In genomic region chr2:31257096-31257495, GRCm38 (mm10) we compare ENCODE assay signal across 9 mouse cellular contexts. TPM values are rescaled to one million over a fixed set of nuclear protein-coding genes. Genes with fewer than 3 reads are reported as not detected.
A peak's percentile ranks its signal among the peaks of the same experiment; 100 is the strongest.
DNase-seq lines count a peak whose midpoint lies in the region; ATAC-seq and TF ChIP-seq lines count a peak whose summit lies in the region.
"Had no signal": no experiment of that assay in that cellular context is flagged by ENCODE, and none has a peak within 500 bp of the region (broad histone marks: within the 10 kb centered on the region; RNA-seq: fewer than 3 reads in every experiment).

No protein-coding gene starts in this region.

- WGBS in forebrain, embryonic 12.5 days = 68% methylated on average over 6 of the region's 6 CpGs
- WGBS in forebrain, embryonic 11.5 days = 71% methylated on average over 6 of the region's 6 CpGs
- 38% methylated on average over 6 of the region's 6 CpGs for WGBS in stomach, postnatal 0 days
- WGBS in liver, embryonic 11.5 days = 61% methylated on average over 6 of the region's 6 CpGs

- no peaks in the 10 kb centered on the region for H3K9me3 ChIP-seq in forebrain, embryonic 12.5 days
- no peaks in the 10 kb centered on the region for H3K9me3 ChIP-seq in forebrain, embryonic 11.5 days (ENCODE audit: control insufficient read depth, low read length)
- no peaks in the 10 kb centered on the region for H3K9me3 ChIP-seq in stomach, postnatal 0 days (ENCODE audit: control insufficient read depth, low read length)
- H3K9me3 ChIP-seq in liver, embryonic 11.5 days (ENCODE audit: control insufficient read depth, low read length) = no peaks in the 10 kb centered on the region
- H3K9me3 ChIP-seq: liver, embryonic 13.5 days had no signal

- H3K4me2 ChIP-seq in forebrain, embryonic 12.5 days = no peak overlapping the region
- H3K4me2 ChIP-seq in forebrain, embryonic 11.5 days (ENCODE audit: low read depth, low read length, severe bottlenecking) = no peak overlapping the region
- no peak overlapping the region; the same call in 1 of the 2 replicates for H3K4me2 ChIP-seq in stomach, postnatal 0 days (replicated peaks; ENCODE audit: low read depth)
- H3K4me2 ChIP-seq in liver, embryonic 11.5 days = no peak overlapping the region

- peak overlapping the region; percentile 33; the same call in 1 of the 2 replicates for H3K9ac ChIP-seq in forebrain, embryonic 12.5 days
- H3K9ac ChIP-seq in forebrain, embryonic 11.5 days (ENCODE audit: low read length) = no peak overlapping the region; the same call in 1 of the 2 replicates
- H3K9ac ChIP-seq in stomach, postnatal 0 days (ENCODE audit: low read length) = no peak overlapping the region
- no peak overlapping the region for H3K9ac ChIP-seq in liver, embryonic 11.5 days (ENCODE audit: low read depth, low read length)
- H3K9ac ChIP-seq: liver, embryonic 13.5 days had no signal

- H3K27me3 ChIP-seq in forebrain, embryonic 12.5 days = no peaks in the 10 kb centered on the region
- no peaks in the 10 kb centered on the region for H3K27me3 ChIP-seq in forebrain, embryonic 11.5 days (ENCODE audit: control insufficient read depth, insufficient read depth, low read length)
- no peaks in the 10 kb centered on the region for H3K27me3 ChIP-seq in stomach, postnatal 0 days (ENCODE audit: control insufficient read depth, insufficient read depth, low read length)
- no peaks in the 10 kb centered on the region for H3K27me3 ChIP-seq in liver, embryonic 11.5 days (replicated peaks; ENCODE audit: control insufficient read depth, insufficient read depth, low read length)
- H3K27me3 ChIP-seq: liver, embryonic 13.5 days had no signal

- H3K36me3 ChIP-seq in forebrain, embryonic 12.5 days (replicated peaks) = 0 out of 2 replicates have a peak, but pooled peaks cover 3% of the 10 kb centered on the region
- H3K36me3 ChIP-seq in forebrain, embryonic 11.5 days (ENCODE audit: control insufficient read depth, insufficient read depth, low read length) = no peaks in the 10 kb centered on the region
- H3K36me3 ChIP-seq in stomach, postnatal 0 days (ENCODE audit: control insufficient read depth, insufficient read depth, low read length) = no peaks in the 10 kb centered on the region
- no peaks in the 10 kb centered on the region for H3K36me3 ChIP-seq in liver, embryonic 11.5 days (ENCODE audit: control insufficient read depth, insufficient read depth, low read length)
- H3K36me3 ChIP-seq: liver, embryonic 13.5 days had no signal

- H3K4me3 ChIP-seq in forebrain, embryonic 12.5 days (replicated peaks) = no peak overlapping the region
- H3K4me3 ChIP-seq in forebrain, embryonic 11.5 days (ENCODE audit: low read depth, low read length) = no peak overlapping the region
- H3K4me3 ChIP-seq in stomach, postnatal 0 days (ENCODE audit: low read depth, low read length) = no peak overlapping the region
- no peak overlapping the region for H3K4me3 ChIP-seq in liver, embryonic 11.5 days (ENCODE audit: low read depth, low read length)
- H3K4me3 ChIP-seq: liver, embryonic 13.5 days had no signal

- H3K27ac ChIP-seq in forebrain, embryonic 12.5 days = peak overlapping the region; percentile 31; the same call in 1 of the 2 replicates
- no peak overlapping the region for H3K27ac ChIP-seq in forebrain, embryonic 11.5 days (ENCODE audit: low read depth, low read length)
- H3K27ac ChIP-seq in stomach, postnatal 0 days (replicated peaks) = peak overlapping the region; percentile 83; the same call in 1 of the 2 replicates
- no peak overlapping the region for H3K27ac ChIP-seq in liver, embryonic 11.5 days (ENCODE audit: low read depth, low read length)
- H3K27ac ChIP-seq: liver, embryonic 13.5 days had no signal

- TF ChIP-seq EP300 in stomach, postnatal 0 days (optimal IDR thresholded peaks at IDR 0.05) = no peak

- no peak for ATAC-seq in forebrain, embryonic 12.5 days (ENCODE audit: low FRiP score)
- ATAC-seq in forebrain, embryonic 11.5 days (replicated peaks; ENCODE audit: low FRiP score) = no peak
- ATAC-seq in stomach, postnatal 0 days (ENCODE audit: low FRiP score, low TSS enrichment) = no peak
- no peak for ATAC-seq in liver, embryonic 11.5 days (replicated peaks; ENCODE audit: low FRiP score)

- DNase-seq in forebrain, embryonic 11.5 days (ENCODE audit: low spot score) = no peak
- DNase-seq in brain, adult 2 months (ENCODE audit: low read depth, low spot score) = peak; percentile 95
- peak; percentile 69 to 85 for DNase-seq in frontal cortex, adult 2 months (ENCODE audit: extremely low spot score in 1 of 2, low spot score in 1 of 2)
- peak; percentile 72 to 77 for DNase-seq in layer of hippocampus, postnatal 36 days
- no peak for DNase-seq in stomach, postnatal 0 days (ENCODE audit: low spot score)
- DNase-seq in liver, embryonic 11.5 days (ENCODE audit: low spot score) = no peak
- DNase-seq in adrenal gland, adult 18-20 months (ENCODE audit: low spot score in 2 of 2) = no peak

- no peak for TF ChIP-seq CTCF in stomach, postnatal 0 days (IDR thresholded peaks at IDR 0.05; ENCODE audit: low read depth)

- H3K4me1 ChIP-seq in forebrain, embryonic 12.5 days = peaks cover 64% of the 10 kb centered on the region
- H3K4me1 ChIP-seq in forebrain, embryonic 11.5 days (replicated peaks; ENCODE audit: control insufficient read depth, insufficient read depth, low read length) = peaks cover 26% of the 10 kb centered on the region
- peaks cover 13% of the 10 kb centered on the region; the same call in 1 of the 2 replicates for H3K4me1 ChIP-seq in stomach, postnatal 0 days (replicated peaks; ENCODE audit: control insufficient read depth, insufficient read depth)
- H3K4me1 ChIP-seq in liver, embryonic 11.5 days (replicated peaks; ENCODE audit: control insufficient read depth, insufficient read depth, low read length) = peaks cover 20% of the 10 kb centered on the region; the same call in 1 of the 2 replicates

RNA-seq across cellular contexts. Expression of gene Ncs1, which starts 11.5 kb away (rescaled TPM):
- polyA plus RNA-seq in forebrain, embryonic 12.5 days (2016; fragmentation: Nextera tagmentation; extraction: Ambion mirVana) = 65.3 and 70.0 TPM in 2 replicates
- polyA plus RNA-seq in forebrain, embryonic 11.5 days (2014; fragmentation: Nextera tagmentation; extraction: Ambion mirVana) = 65.6 and 69.2 TPM in 2 replicates
- 154 and 159 TPM in 2 replicates for polyA plus RNA-seq in frontal cortex, adult 2 months (2012; rRNA removed)
- total RNA-seq in layer of hippocampus, postnatal 36 days (2021) = 100 to 1,000 TPM; 291 to 311 TPM
- polyA plus RNA-seq in stomach, postnatal 0 days (2015; fragmentation: Nextera tagmentation; extraction: Ambion mirVana) = 9.8 and 10.1 TPM in 2 replicates
- polyA plus RNA-seq in liver, embryonic 11.5 days (2014; fragmentation: Nextera tagmentation; extraction: Ambion mirVana) = 8.5 and 11.3 TPM in 2 replicates
- total RNA-seq in adrenal gland, adult 18-20 months (2021) = 1 to 10 TPM; 4.2 to 5.8 TPM

RNA-seq across cellular contexts. Expression of gene Hmcn2, which starts 57.1 kb away (rescaled TPM):
- polyA plus RNA-seq in forebrain, embryonic 12.5 days (2016; fragmentation: Nextera tagmentation; extraction: Ambion mirVana) = 0.08 and 0.09 TPM in 2 replicates
- polyA plus RNA-seq in forebrain, embryonic 11.5 days (2014; fragmentation: Nextera tagmentation; extraction: Ambion mirVana) = 0.09 TPM in 1 of 2 replicates, not detected in the other
- polyA plus RNA-seq in frontal cortex, adult 2 months (2012; rRNA removed) = 2.0 TPM in 2 replicates
- under 1 TPM; 0.23 to 0.35 TPM for total RNA-seq in layer of hippocampus, postnatal 36 days (2021)
- polyA plus RNA-seq in stomach, postnatal 0 days (2015; fragmentation: Nextera tagmentation; extraction: Ambion mirVana) = 2.6 and 3.4 TPM in 2 replicates
- 0.10 and 0.38 TPM in 2 replicates for polyA plus RNA-seq in liver, embryonic 11.5 days (2014; fragmentation: Nextera tagmentation; extraction: Ambion mirVana)
- total RNA-seq in adrenal gland, adult 18-20 months (2021) = 1 to 10 TPM in 1 of 2 experiments, under 1 TPM in 1; 0.73 to 1.5 TPM

Comparison
In these comparisons a context has a peak if more than half of its experiments do, and no peak if none do; other contexts are left out.
1. H3K27ac ChIP-seq: peak in forebrain, embryonic 12.5 days (single experiment) and stomach, postnatal 0 days (single experiment); none in forebrain, embryonic 11.5 days (single experiment) and liver, embryonic 11.5 days (single experiment).
2. DNase-seq: peak in brain, adult 2 months (single experiment), frontal cortex, adult 2 months (2 of 2) and layer of hippocampus, postnatal 36 days (2 of 2); none in forebrain, embryonic 11.5 days (single experiment), stomach, postnatal 0 days (single experiment), liver, embryonic 11.5 days (single experiment) and adrenal gland, adult 18-20 months (0 of 2).